Mouse (Mus musculus): ENCODE results near the gene Zeb2. TPM values are rescaled to one million over a fixed set of nuclear protein-coding genes. Genes with fewer than 3 reads are reported as not detected.

Gene Zeb2
- 49.3 and 54.1 TPM in 2 replicates for polyA plus RNA-seq (2016; fragmentation: Nextera tagmentation; extraction: Ambion mirVana)

DNA sequence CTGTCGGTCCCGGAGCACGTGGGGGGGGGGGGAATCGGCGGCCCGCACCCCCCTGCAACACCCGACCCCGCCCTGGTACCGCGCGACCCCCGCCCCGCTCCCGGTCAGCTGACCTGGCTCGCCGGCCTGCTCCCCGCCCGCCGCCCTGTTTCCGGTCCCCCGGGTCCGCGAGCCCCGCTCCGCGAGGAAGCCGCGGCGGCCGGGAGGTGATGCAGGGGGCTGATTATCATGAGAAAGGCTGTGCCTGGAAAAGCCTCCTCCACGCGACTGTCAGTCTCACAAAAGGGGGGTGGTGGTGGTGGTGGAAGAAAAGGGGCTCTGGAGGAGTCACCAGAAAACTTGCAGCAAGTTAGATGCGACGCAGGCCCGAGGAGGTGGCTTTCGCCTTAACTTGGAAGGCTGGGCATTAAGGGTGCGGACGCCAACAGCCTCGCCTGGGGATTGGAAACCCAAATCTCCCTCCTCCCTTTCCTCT is at the start of gene Zeb2:
Gene Zeb2 (minus strand): TSS at position 309 of the 475 bp plus-strand sequence.
- H3K4me3 ChIP-seq = peak within 1 kb of the TSS; percentile 70
- H3K27me3 ChIP-seq (ENCODE audit: insufficient read depth, poor library complexity, severe bottlenecking) = no peaks in the 10 kb centered on the region
- H3K4me1 ChIP-seq (replicated peaks) = peaks cover 37% of the 10 kb centered on the region
- DNase-seq (ENCODE audit: low spot score) = peak; percentile 88
- 1% methylated on average over 29 of the region's 39 CpGs for WGBS
- H3K36me3 ChIP-seq = no peaks in the 10 kb centered on the region
- H3K9me3 ChIP-seq = no peaks in the 10 kb centered on the region
- peak within 1 kb of the TSS; percentile 95 for H3K27ac ChIP-seq

DNA sequence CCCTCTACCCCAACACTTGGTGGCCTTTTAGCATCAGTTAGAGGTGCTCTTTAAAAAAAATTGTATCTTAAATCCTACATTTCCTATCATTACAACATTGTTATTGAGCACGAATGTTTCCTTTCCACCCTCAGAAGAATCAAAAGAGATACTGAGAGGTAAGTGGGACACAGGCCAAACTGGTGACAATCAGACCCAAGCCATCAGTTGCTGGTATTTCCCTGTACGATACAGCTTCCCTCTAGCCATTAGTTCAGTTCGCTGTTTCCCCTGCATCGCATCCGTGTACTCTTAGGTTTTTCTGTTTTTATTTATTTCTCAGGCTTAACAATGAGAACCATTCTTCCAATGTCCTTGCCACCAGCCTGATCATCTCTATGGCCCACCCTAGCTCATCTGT is 41.6 kb upstream of the Zeb2 start:
- Histone ChIP-seq H3K27me3 (ENCODE audit: insufficient read depth, poor library complexity, severe bottlenecking) (no peaks in the 10 kb centered on the region), H3K27ac (peak overlapping the region; percentile 70; the same call in 1 of the 2 replicates), H3K36me3 (no peaks in the 10 kb centered on the region), H3K4me3 (no peak overlapping the region), H3K4me1 (replicated peaks) (peaks cover 10% of the 10 kb centered on the region), H3K9me3 (no peaks in the 10 kb centered on the region)
- DNase-seq (ENCODE audit: low spot score) = no peak
- 87% methylated on average over 5 of the region's 5 CpGs for WGBS

DNA sequence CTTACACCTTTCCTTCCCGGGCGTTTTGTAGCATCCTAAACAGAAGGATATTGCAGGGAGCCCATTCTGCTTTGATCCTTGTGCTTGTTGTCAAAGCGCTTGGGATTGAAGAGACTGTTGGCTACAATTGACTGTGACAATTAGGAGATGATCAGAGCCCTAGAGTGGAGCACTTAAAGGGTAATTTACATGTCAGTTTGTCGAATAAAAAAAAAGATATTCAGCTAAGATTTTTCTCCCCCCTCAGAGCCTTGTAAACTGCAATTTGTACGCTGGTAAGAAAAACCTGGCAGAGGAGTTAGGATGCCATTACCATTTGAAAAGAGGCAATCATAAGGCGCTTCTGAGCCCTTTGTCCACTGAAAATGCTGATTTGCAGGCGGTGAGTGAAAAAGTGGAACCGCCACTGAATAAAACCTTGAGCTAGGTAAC is 41.2 kb upstream of the Zeb2 start:
- H3K4me1 ChIP-seq (replicated peaks) = peaks cover 10% of the 10 kb centered on the region
- 13% methylated on average over 8 of the region's 8 CpGs for WGBS
- no peaks in the 10 kb centered on the region for H3K36me3 ChIP-seq
- peak overlapping the region; percentile 20 for H3K4me3 ChIP-seq
- no peak for DNase-seq (ENCODE audit: low spot score)
- no peaks in the 10 kb centered on the region for H3K27me3 ChIP-seq (ENCODE audit: insufficient read depth, poor library complexity, severe bottlenecking)
- no peaks in the 10 kb centered on the region for H3K9me3 ChIP-seq
- H3K27ac ChIP-seq = peak overlapping the region; percentile 70; the same call in 1 of the 2 replicates

DNA sequence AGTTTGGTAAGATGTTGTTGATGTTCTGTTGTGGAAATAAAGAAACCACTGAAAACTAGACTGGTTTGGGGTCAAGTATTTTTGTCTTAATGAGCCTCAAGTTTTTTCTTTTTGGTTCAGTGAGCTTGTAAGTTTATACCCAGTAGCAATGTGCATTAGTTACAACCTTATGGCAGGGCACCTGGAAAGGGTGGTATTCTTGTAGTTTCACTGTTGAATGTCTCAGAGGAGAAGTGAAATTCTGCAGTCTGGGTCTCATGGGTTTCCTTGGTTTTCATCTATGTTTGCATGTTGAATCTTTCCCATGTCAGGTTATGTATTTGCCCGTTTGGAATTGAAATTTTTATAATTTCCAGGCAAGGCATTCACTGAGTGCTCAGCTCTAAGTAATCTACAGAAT is 36.1 kb upstream of the Zeb2 start:
- Histone ChIP-seq H3K27ac (no peak overlapping the region), H3K4me3 (no peak overlapping the region), H3K27me3 (ENCODE audit: insufficient read depth, poor library complexity, severe bottlenecking) (no peaks in the 10 kb centered on the region), H3K9me3 (no peaks in the 10 kb centered on the region), H3K4me1 (replicated peaks) (peaks cover 5% of the 10 kb centered on the region), H3K36me3 (no peaks in the 10 kb centered on the region)
- 76% methylated on average over 1 of the region's 1 CpGs for WGBS
- DNase-seq (ENCODE audit: low spot score) = no peak

DNA sequence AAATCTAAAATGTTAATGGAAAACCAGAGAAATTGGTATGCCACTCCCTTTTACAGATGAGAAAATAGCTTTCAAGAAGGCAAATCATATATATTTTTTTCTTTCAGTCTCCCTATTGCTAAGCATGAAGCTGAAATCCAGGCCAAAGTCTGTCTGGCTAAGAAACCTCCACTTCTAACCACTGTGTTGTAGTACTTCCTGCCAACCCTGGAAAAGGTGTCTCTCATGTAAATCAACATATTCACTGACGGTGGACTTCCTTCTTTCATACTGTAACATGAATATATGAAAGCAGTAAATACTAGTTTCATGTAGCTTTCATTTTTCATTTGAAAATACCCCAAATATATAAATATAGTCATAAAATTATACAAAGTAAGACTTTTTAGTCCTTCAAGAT is 26.0 kb upstream of the Zeb2 start:
- H3K36me3 ChIP-seq = no peaks in the 10 kb centered on the region
- H3K4me1 ChIP-seq (replicated peaks) = no peaks in the 10 kb centered on the region
- H3K27me3 ChIP-seq (ENCODE audit: insufficient read depth, poor library complexity, severe bottlenecking) = no peaks in the 10 kb centered on the region
- no peak overlapping the region for H3K27ac ChIP-seq
- H3K9me3 ChIP-seq = no peaks in the 10 kb centered on the region
- DNase-seq (ENCODE audit: low spot score) = no peak
- WGBS = 92% methylated on average over 1 of the region's 1 CpGs
- no peak overlapping the region for H3K4me3 ChIP-seq

DNA sequence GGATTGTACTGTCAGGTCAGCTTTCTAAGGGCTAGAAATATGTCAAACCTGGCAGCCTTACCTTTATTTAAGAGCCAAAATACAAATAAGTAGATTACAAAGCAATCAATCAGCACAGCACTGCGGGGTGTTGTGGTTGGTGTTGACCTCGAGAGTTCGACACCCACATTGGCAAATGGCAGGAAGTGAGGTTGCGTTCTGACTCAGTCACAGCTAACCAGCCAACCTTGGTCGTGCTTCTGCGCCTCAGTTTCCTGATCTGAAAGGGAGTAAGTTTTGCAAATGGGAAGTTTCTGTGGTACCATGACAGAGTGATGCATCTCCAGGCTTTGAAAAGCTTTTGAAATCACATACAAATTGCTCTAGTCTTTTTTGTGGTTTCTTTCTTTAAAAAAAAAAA is 21.7 kb upstream of the Zeb2 start:
- Histone ChIP-seq H3K4me3 (no peak overlapping the region), H3K4me1 (replicated peaks) (no peaks in the 10 kb centered on the region), H3K9me3 (no peaks in the 10 kb centered on the region), H3K27ac (no peak overlapping the region), H3K36me3 (no peaks in the 10 kb centered on the region), H3K27me3 (ENCODE audit: insufficient read depth, poor library complexity, severe bottlenecking) (no peaks in the 10 kb centered on the region)
- DNase-seq (ENCODE audit: low spot score) = no peak
- 85% methylated on average over 6 of the region's 6 CpGs for WGBS

DNA sequence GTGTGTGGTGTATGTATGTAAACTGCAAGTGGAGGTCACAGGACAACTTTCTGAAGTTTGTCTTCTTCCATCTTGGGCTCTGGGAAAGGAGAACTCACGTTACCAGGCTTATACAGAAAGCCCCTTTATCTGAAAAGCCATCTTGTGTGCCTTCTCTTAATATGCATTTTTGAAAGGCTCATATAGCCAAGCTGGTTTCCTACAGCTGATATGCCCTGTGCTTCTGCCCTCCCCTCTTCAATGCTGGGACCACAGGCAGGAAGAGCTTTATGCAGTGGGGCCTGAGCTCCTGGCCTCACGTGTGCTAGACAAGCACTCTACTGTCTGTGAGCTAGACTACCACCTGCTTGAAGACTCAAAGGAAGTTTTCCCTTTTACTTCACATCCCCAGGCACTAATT is 19.6 kb upstream of the Zeb2 start:
- Histone ChIP-seq H3K27me3 (ENCODE audit: insufficient read depth, poor library complexity, severe bottlenecking) (no peaks in the 10 kb centered on the region), H3K4me3 (no peak overlapping the region), H3K9me3 (no peaks in the 10 kb centered on the region), H3K4me1 (replicated peaks) (no peaks in the 10 kb centered on the region), H3K27ac (no peak overlapping the region), H3K36me3 (no peaks in the 10 kb centered on the region)
- 68% methylated on average over 2 of the region's 2 CpGs for WGBS
- DNase-seq (ENCODE audit: low spot score) = no peak

DNA sequence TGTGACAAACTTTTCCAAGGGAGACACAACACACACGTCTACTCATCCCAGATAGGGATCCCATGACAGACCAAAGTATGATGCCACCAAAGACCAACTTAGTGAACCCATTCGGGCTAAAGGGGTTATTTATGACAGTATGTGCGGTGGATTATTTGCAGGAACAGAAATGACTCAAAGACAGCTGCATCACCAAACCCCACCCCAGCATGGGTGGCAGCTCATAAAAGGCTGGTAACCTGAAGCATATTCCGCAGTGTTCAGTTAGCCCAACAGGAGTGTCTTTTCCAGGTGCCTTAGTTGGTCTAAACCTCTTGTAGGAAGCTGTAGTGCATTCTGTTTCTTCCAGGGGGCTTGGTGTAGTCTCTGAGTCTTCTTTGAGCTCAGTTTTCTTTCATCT is 16.0 kb upstream of the Zeb2 start:
- Histone ChIP-seq H3K4me3 (no peak overlapping the region), H3K4me1 (replicated peaks) (no peaks in the 10 kb centered on the region), H3K36me3 (no peaks in the 10 kb centered on the region), H3K9me3 (no peaks in the 10 kb centered on the region), H3K27ac (no peak overlapping the region), H3K27me3 (ENCODE audit: insufficient read depth, poor library complexity, severe bottlenecking) (no peaks in the 10 kb centered on the region)
- WGBS = 92% methylated on average over 4 of the region's 4 CpGs
- DNase-seq (ENCODE audit: low spot score) = no peak

DNA sequence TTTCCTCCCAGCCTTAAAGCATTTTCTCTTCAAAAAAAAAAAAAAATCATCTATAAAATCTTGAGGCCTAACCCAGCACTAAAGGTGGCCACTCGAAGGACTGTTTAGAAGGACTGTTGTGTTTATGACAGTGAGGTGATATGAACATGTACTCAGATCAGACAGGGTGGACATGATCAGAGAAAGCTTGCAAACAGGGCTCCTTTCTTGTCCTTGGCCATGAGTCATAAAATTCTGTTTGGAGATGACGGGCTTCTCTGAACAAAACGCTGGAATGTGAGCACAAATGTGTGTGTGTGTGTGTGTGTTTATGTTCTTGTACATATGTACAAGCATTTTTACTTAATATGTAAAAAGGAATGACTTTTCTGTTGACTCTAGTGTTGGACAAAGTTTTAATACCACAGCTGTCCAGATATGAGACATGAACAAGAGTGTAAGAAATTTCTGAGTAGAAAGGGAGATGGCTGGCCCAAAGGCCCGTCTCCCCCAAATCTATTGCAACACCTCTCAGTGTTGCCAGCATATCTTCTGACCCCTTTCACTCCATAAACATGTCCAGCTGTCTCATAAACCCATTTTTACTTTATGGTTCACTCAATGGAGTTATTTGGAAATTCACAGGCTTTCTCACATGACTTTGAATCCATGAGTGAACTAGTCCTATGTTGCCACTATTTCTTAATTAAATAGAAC is 13.4 kb upstream of the Zeb2 start:
- Histone ChIP-seq H3K36me3 (no peaks in the 10 kb centered on the region), H3K27me3 (ENCODE audit: insufficient read depth, poor library complexity, severe bottlenecking) (no peaks in the 10 kb centered on the region), H3K27ac (no peak overlapping the region), H3K9me3 (no peaks in the 10 kb centered on the region), H3K4me3 (no peak overlapping the region), H3K4me1 (replicated peaks) (no peaks in the 10 kb centered on the region)
- WGBS = 90% methylated on average over 4 of the region's 4 CpGs
- no peak for DNase-seq (ENCODE audit: low spot score)

DNA sequence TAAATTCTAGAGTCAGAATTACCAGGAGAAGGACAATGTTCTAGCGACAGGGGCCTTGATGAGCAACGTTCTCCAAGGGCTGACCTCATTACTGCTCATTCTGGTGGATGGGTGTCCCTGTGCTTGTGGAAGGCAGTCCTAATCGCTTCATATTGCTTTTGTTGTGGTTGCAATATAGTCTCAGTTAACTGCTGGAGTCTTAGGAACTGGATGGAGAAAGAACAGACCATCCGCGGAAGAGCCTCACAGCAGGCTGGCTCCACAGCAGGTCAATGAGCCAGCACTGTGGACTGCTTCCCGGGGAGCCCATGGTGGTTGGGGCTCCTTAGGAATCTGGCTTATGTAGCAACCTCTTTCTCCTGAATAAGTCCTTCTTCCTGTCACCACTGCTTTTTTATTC is 12.4 kb upstream of the Zeb2 start:
- Histone ChIP-seq H3K9me3 (no peaks in the 10 kb centered on the region), H3K27me3 (ENCODE audit: insufficient read depth, poor library complexity, severe bottlenecking) (no peaks in the 10 kb centered on the region), H3K36me3 (no peaks in the 10 kb centered on the region), H3K4me3 (no peak overlapping the region), H3K27ac (0 out of 2 replicates have a peak overlapping the region, but pooled peaks have one; percentile 17), H3K4me1 (replicated peaks) (no peaks in the 10 kb centered on the region)
- WGBS = 36% methylated on average over 6 of the region's 6 CpGs
- DNase-seq (ENCODE audit: low spot score) = no peak

DNA sequence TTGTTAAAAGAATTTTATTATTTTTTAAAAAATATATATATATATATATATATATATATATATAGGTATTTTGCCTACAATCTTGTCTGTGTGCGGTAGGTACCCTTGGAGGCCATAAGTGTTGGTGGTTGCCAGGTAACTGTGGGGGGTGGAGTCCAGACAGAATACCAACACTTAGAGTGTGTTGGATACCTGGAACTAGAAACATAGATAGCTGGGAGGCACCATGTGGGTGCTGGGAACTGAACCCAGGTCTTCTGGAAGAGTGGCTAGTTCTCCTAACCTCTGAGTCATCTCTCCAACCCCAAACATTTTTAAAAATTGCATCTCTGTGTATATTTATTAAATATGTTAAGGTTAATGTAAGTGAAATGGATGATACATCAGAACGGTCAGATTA is 11.5 kb upstream of the Zeb2 start:
- Histone ChIP-seq H3K4me3 (no peak overlapping the region), H3K27me3 (ENCODE audit: insufficient read depth, poor library complexity, severe bottlenecking) (no peaks in the 10 kb centered on the region), H3K9me3 (no peaks in the 10 kb centered on the region), H3K4me1 (replicated peaks) (no peaks in the 10 kb centered on the region), H3K36me3 (no peaks in the 10 kb centered on the region), H3K27ac (no peak overlapping the region)
- WGBS = 97% methylated on average over 2 of the region's 2 CpGs
- DNase-seq (ENCODE audit: low spot score) = no peak

DNA sequence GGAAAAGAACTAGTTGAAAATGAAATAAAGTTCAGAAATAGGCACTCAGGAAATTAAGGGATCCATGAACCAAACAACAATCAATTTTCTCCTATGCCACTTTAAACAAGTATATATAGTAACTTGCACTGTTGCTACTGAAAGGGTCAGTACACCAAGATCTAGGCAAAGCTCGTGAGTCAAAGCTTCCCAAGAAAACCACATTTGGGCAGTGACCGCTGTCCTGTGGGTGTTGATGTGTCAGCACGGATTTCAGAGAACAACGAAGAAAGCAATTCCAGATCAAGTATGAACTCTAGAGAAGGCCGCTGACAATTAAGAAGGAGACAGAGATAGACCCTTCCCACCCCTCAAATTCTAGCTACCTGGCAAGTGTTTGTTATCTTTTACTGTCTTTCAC is 9.2 kb upstream of the Zeb2 start:
- H3K27ac ChIP-seq = no peak overlapping the region
- no peaks in the 10 kb centered on the region for H3K27me3 ChIP-seq (ENCODE audit: insufficient read depth, poor library complexity, severe bottlenecking)
- DNase-seq (ENCODE audit: low spot score) = no peak
- H3K36me3 ChIP-seq = no peaks in the 10 kb centered on the region
- H3K4me1 ChIP-seq (replicated peaks) = no peaks in the 10 kb centered on the region
- 93% methylated on average over 5 of the region's 5 CpGs for WGBS
- H3K9me3 ChIP-seq = no peaks in the 10 kb centered on the region
- H3K4me3 ChIP-seq = no peak overlapping the region

DNA sequence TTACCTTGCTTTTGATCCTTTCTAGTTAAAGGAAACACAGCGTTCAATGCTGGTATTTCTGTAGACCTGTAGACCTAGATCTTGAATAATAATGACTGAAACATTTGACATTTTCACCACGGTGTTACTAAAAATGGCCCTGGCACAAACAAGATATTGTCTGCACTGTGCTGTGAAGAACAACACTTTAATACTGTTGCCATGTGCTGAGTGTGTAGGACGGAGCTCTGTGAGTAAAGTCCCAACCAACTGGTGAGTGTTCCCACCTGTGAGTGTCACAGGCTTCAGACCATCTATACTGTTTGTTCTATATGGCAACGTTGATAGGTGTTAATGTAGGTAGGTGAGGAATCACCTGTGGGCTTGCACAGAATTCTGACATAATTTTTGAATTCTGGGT is 8.0 kb upstream of the Zeb2 start:
- WGBS = 84% methylated on average over 4 of the region's 4 CpGs

DNA sequence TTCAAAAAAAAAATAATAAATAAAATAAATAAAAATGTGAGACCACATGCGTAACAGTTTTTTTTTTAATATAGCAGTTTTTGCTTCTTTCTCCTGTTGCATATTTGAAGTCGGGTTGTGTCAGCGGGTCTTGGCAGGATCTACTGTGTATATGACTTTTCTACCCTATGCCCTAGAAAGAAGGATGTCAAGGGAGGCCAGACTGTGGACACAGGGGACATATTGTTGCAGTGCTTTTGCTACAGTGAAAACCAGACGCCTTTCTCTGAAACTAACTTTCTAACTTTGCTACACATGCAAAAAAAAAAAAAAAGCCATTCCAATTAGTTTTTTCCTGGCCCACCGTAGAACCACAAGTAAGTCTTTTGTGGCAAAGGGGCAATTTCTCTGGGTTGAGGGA is 6.3 kb upstream of the Zeb2 start:
- Histone ChIP-seq H3K36me3 (no peaks in the 10 kb centered on the region), H3K4me1 (replicated peaks) (no peaks in the 10 kb centered on the region), H3K27ac (no peak overlapping the region), H3K27me3 (ENCODE audit: insufficient read depth, poor library complexity, severe bottlenecking) (no peaks in the 10 kb centered on the region), H3K9me3 (no peaks in the 10 kb centered on the region), H3K4me3 (no peak overlapping the region)
- 76% methylated on average over 5 of the region's 5 CpGs for WGBS
- no peak for DNase-seq (ENCODE audit: low spot score)

More for the DNA sequence above, 8.0 kb upstream of the Zeb2 start:
- H3K4me1 ChIP-seq (replicated peaks) = no peaks in the 10 kb centered on the region
- no peaks in the 10 kb centered on the region for H3K27me3 ChIP-seq (ENCODE audit: insufficient read depth, poor library complexity, severe bottlenecking)
- no peaks in the 10 kb centered on the region for H3K9me3 ChIP-seq
- no peak for DNase-seq (ENCODE audit: low spot score)
- no peak overlapping the region for H3K27ac ChIP-seq
- H3K36me3 ChIP-seq = no peaks in the 10 kb centered on the region
- H3K4me3 ChIP-seq = no peak overlapping the region

Measured in hindbrain, embryonic 10.5 days (tissue).